Mouse (Mus musculus): ENCODE measurements around the gene Enox1.

Gene Enox1

GRCm38 (mm10) chr14:77458217-77458616 is 301.7 kb downstream of the Enox1 start:
- no peak for DNase-seq (ENCODE audit: low spot score)

GRCm38 (mm10) chr14:77463919-77464318 is 307.4 kb downstream of the Enox1 start:
- no peak for DNase-seq (ENCODE audit: low spot score)

GRCm38 (mm10) chr14:77464782-77465181 is 308.2 kb downstream of the Enox1 start:
- no peak for DNase-seq (ENCODE audit: low spot score)

GRCm38 (mm10) chr14:77470577-77470976 is 314.0 kb downstream of the Enox1 start:
- DNase-seq (ENCODE audit: low spot score), result no peak

GRCm38 (mm10) chr14:77473501-77473900 is 316.9 kb downstream of the Enox1 start:
- DNase-seq (ENCODE audit: low spot score), result no peak

- DNase-seq (ENCODE audit: low spot score), result no peak
Observed at GRCm38 (mm10) chr14:77474026-77474425, 317.5 kb downstream of the Enox1 start.

- no peak for DNase-seq (ENCODE audit: low spot score)
Observed at GRCm38 (mm10) chr14:77475134-77475820, 318.7 kb downstream of the Enox1 start.

GRCm38 (mm10) chr14:77477704-77478103 is 321.1 kb downstream of the Enox1 start:
- no peak for DNase-seq (ENCODE audit: low spot score)

- no peak for DNase-seq (ENCODE audit: low spot score)
Observed at GRCm38 (mm10) chr14:77478210-77478609, 321.6 kb downstream of the Enox1 start.

- DNase-seq (ENCODE audit: low spot score), result no peak
Observed at GRCm38 (mm10) chr14:77478692-77479091, 322.1 kb downstream of the Enox1 start.

GRCm38 (mm10) chr14:77483076-77483475 is 326.5 kb downstream of the Enox1 start:
- no peak for DNase-seq (ENCODE audit: low spot score)

GRCm38 (mm10) chr14:77484951-77485447 is 328.4 kb downstream of the Enox1 start:
- DNase-seq (ENCODE audit: low spot score), result no peak

GRCm38 (mm10) chr14:77490699-77491098 is 334.1 kb downstream of the Enox1 start:
- no peak for DNase-seq (ENCODE audit: low spot score)

- no peak for DNase-seq (ENCODE audit: low spot score)
Observed at GRCm38 (mm10) chr14:77491731-77492130, 335.2 kb downstream of the Enox1 start.

GRCm38 (mm10) chr14:77499996-77500581 is 343.5 kb downstream of the Enox1 start:
- DNase-seq (ENCODE audit: low spot score), result no peak

GRCm38 (mm10) chr14:77504458-77505135 is 348.0 kb downstream of the Enox1 start:
- DNase-seq (ENCODE audit: low spot score), result no peak

- no peak for DNase-seq (ENCODE audit: low spot score)
Observed at GRCm38 (mm10) chr14:77506341-77506740, 349.8 kb downstream of the Enox1 start.

- DNase-seq (ENCODE audit: low spot score), result no peak
Observed at GRCm38 (mm10) chr14:77508036-77508435, 351.5 kb downstream of the Enox1 start.

GRCm38 (mm10) chr14:77509042-77509441 is 352.5 kb downstream of the Enox1 start:
- no peak for DNase-seq (ENCODE audit: low spot score)

GRCm38 (mm10) chr14:77509924-77510323 is 353.4 kb downstream of the Enox1 start:
- no peak for DNase-seq (ENCODE audit: low spot score)

GRCm38 (mm10) chr14:77511137-77511870 is 354.7 kb downstream of the Enox1 start:
- DNase-seq (ENCODE audit: low spot score), result no peak

GRCm38 (mm10) chr14:77518017-77518416 is 361.5 kb downstream of the Enox1 start:
- DNase-seq (ENCODE audit: low spot score), result no peak

Measured in T-cell, adult 2 months (primary cell).